Mouse (Mus musculus) embryonic facial prominence, embryonic 15.5 days (tissue): ENCODE measurements at regions not wholly inside any gene's neighbourhood (a gene's known extent, or its start where the extent isn't known, plus 50 kb on each side); places are given as distances from the start of the nearest gene placed in this dataset.

Experiments
- ATAC-seq: fragments of 200-750 bp; cut with Nextera tagmentation; 2 replicates; pipeline ENCODE4 v1.8.0; 2017; ENCODE audit warnings: low read depth, moderate TSS enrichment; ENCODE audit not compliant: insufficient number of reproducible peaks, low FRiP score, low TSS enrichment
- H3K27ac ChIP-seq: fragments of 300-500 bp; sonication (generic); replicated peaks from 2 replicates; pipeline ENCODE4 v1.5.1; 2015; ENCODE audit warnings: mild to moderate bottlenecking, inconsistent platforms
- H3K27me3 ChIP-seq: fragments of 300-500 bp; sonication (generic); 2 replicates; pipeline ENCODE4 v1.6.1; 2015; ENCODE audit warnings: inconsistent platforms
- H3K36me3 ChIP-seq: fragments of 300-500 bp; sonication (generic); 2 replicates; pipeline ENCODE4 v1.6.1; 2015; ENCODE audit warnings: mild to moderate bottlenecking, inconsistent platforms
- H3K4me1 ChIP-seq: fragments of 300-500 bp; sonication (generic); 2 replicates; pipeline ENCODE4 v1.6.1; 2015; ENCODE audit warnings: inconsistent platforms
- H3K4me2 ChIP-seq: fragments of 300-500 bp; sonication (generic); replicated peaks from 2 replicates; pipeline ENCODE4 v1.6.1; 2015; ENCODE audit warnings: mild to moderate bottlenecking, inconsistent platforms
- H3K4me3 ChIP-seq: fragments of 300-500 bp; sonication (generic); replicated peaks from 2 replicates; pipeline ENCODE4 v1.5.1; 2015; ENCODE audit warnings: mild to moderate bottlenecking, inconsistent platforms
- H3K9ac ChIP-seq: fragments of 300-500 bp; sonication (generic); 2 replicates; pipeline ENCODE4 v1.6.1; 2015; ENCODE audit warnings: inconsistent platforms
- H3K9me3 ChIP-seq: fragments of 300-500 bp; sonication (generic); replicated peaks from 2 replicates; pipeline ENCODE4 v1.6.1; 2016; ENCODE audit warnings: inconsistent platforms
- WGBS: fragments of 180-500 bp; shearing (Covaris S2); methylation state at CpG from one replicate; pipeline ENCODE4 v1.1.7; 2015; 5-methylcytosine and 5-hydroxymethylcytosine counted together

- WGBS, result 60% methylated on average over 4 of the region's 4 CpGs
- Histone ChIP-seq H3K4me2 (no peak overlapping the region), H3K27ac (no peak overlapping the region), H3K9me3 (no peaks in the 10 kb centered on the region), H3K9ac (no peak overlapping the region), H3K4me1 (no peaks in the 10 kb centered on the region), H3K27me3 (no peaks in the 10 kb centered on the region), H3K4me3 (no peak overlapping the region), H3K36me3 (no peaks in the 10 kb centered on the region)
- no peak for ATAC-seq
Measured at GRCm38 (mm10) chr12:95937705-95938104, 245.7 kb downstream of the Flrt2 start.

GRCm38 (mm10) chr12:95940465-95941012 is 248.5 kb downstream of the Flrt2 start:
- Histone ChIP-seq H3K9ac (no peak overlapping the region), H3K4me1 (no peaks in the 10 kb centered on the region), H3K9me3 (no peaks in the 10 kb centered on the region), H3K27me3 (no peaks in the 10 kb centered on the region), H3K4me3 (no peak overlapping the region), H3K36me3 (no peaks in the 10 kb centered on the region), H3K4me2 (no peak overlapping the region), H3K27ac (no peak overlapping the region)
- ATAC-seq, result no peak
- 79% methylated on average over 1 of the region's 1 CpGs for WGBS

GRCm38 (mm10) chr12:95959786-95960504 is 267.9 kb downstream of the Flrt2 start:
- Histone ChIP-seq H3K9me3 (no peaks in the 10 kb centered on the region; the same call in 1 of the 2 replicates), H3K27ac (no peak overlapping the region), H3K4me3 (no peak overlapping the region), H3K36me3 (no peaks in the 10 kb centered on the region), H3K27me3 (no peaks in the 10 kb centered on the region), H3K4me2 (no peak overlapping the region), H3K4me1 (no peaks in the 10 kb centered on the region), H3K9ac (no peak overlapping the region)
- no peak for ATAC-seq
- WGBS, result 66% methylated on average over 6 of the region's 6 CpGs

GRCm38 (mm10) chr12:95960505-95960871 is 268.5 kb downstream of the Flrt2 start:
- H3K9me3 ChIP-seq, result no peaks in the 10 kb centered on the region; the same call in 1 of the 2 replicates
- H3K9ac ChIP-seq, result no peak overlapping the region
- H3K4me1 ChIP-seq, result no peaks in the 10 kb centered on the region
- no peak for ATAC-seq
- H3K4me3 ChIP-seq, result no peak overlapping the region
- no peaks in the 10 kb centered on the region for H3K36me3 ChIP-seq
- H3K4me2 ChIP-seq, result no peak overlapping the region
- 46% methylated on average over 3 of the region's 3 CpGs for WGBS
- no peak overlapping the region for H3K27ac ChIP-seq
- no peaks in the 10 kb centered on the region for H3K27me3 ChIP-seq

GRCm38 (mm10) chr12:95962817-95963216 is 270.8 kb downstream of the Flrt2 start:
- Histone ChIP-seq H3K36me3 (no peaks in the 10 kb centered on the region), H3K4me3 (no peak overlapping the region), H3K9ac (no peak overlapping the region), H3K27ac (no peak overlapping the region), H3K9me3 (no peaks in the 10 kb centered on the region; the same call in 1 of the 2 replicates), H3K4me2 (no peak overlapping the region), H3K27me3 (no peaks in the 10 kb centered on the region), H3K4me1 (no peaks in the 10 kb centered on the region)
- peak; percentile 69 for ATAC-seq
- 33% methylated on average over 4 of the region's 4 CpGs for WGBS

- no peak overlapping the region for H3K4me2 ChIP-seq
- WGBS, result 57% methylated on average over 5 of the region's 5 CpGs
- no peaks in the 10 kb centered on the region for H3K36me3 ChIP-seq
- H3K9me3 ChIP-seq, result no peaks in the 10 kb centered on the region
- no peak for ATAC-seq
- no peaks in the 10 kb centered on the region for H3K27me3 ChIP-seq
- H3K27ac ChIP-seq, result no peak overlapping the region
- no peaks in the 10 kb centered on the region for H3K4me1 ChIP-seq
- no peak overlapping the region for H3K9ac ChIP-seq
- H3K4me3 ChIP-seq, result no peak overlapping the region
Measured at GRCm38 (mm10) chr12:95988669-95989288, 296.8 kb downstream of the Flrt2 start.

GRCm38 (mm10) chr12:95994963-95995362 is 302.9 kb downstream of the Flrt2 start:
- no peak overlapping the region for H3K4me2 ChIP-seq
- peak overlapping the region; percentile 60 for H3K27ac ChIP-seq
- ATAC-seq, result no peak
- H3K27me3 ChIP-seq, result no peaks in the 10 kb centered on the region
- 40% methylated on average over 2 of the region's 2 CpGs for WGBS
- no peaks in the 10 kb centered on the region for H3K36me3 ChIP-seq
- no peaks in the 10 kb centered on the region for H3K9me3 ChIP-seq
- H3K4me1 ChIP-seq, result no peaks in the 10 kb centered on the region
- H3K4me3 ChIP-seq, result no peak overlapping the region
- no peak overlapping the region for H3K9ac ChIP-seq

GRCm38 (mm10) chr12:96030180-96030579 is 338.2 kb downstream of the Flrt2 start:
- Histone ChIP-seq H3K4me2 (no peak overlapping the region), H3K4me3 (no peak overlapping the region), H3K9ac (no peak overlapping the region), H3K9me3 (no peaks in the 10 kb centered on the region), H3K27me3 (no peaks in the 10 kb centered on the region), H3K27ac (no peak overlapping the region), H3K36me3 (no peaks in the 10 kb centered on the region), H3K4me1 (no peaks in the 10 kb centered on the region)
- WGBS, result 40% methylated on average over 1 of the region's 1 CpGs
- no peak for ATAC-seq

GRCm38 (mm10) chr12:96075365-96075764 is 383.3 kb downstream of the Flrt2 start:
- Histone ChIP-seq H3K27ac (no peak overlapping the region), H3K27me3 (no peaks in the 10 kb centered on the region), H3K9ac (no peak overlapping the region), H3K9me3 (no peaks in the 10 kb centered on the region), H3K4me1 (no peaks in the 10 kb centered on the region), H3K36me3 (no peaks in the 10 kb centered on the region), H3K4me2 (no peak overlapping the region), H3K4me3 (no peak overlapping the region)
- ATAC-seq, result no peak
- 81% methylated on average over 4 of the region's 4 CpGs for WGBS

- Histone ChIP-seq H3K4me2 (no peak overlapping the region), H3K4me3 (no peak overlapping the region), H3K4me1 (no peaks in the 10 kb centered on the region), H3K9me3 (no peaks in the 10 kb centered on the region), H3K36me3 (no peaks in the 10 kb centered on the region), H3K27ac (no peak overlapping the region), H3K9ac (no peak overlapping the region), H3K27me3 (no peaks in the 10 kb centered on the region)
- ATAC-seq, result no peak
- 94% methylated on average over 2 of the region's 2 CpGs for WGBS
Measured at GRCm38 (mm10) chr12:96090995-96091394, 399.0 kb downstream of the Flrt2 start.

GRCm38 (mm10) chr12:96106254-96106653 is 414.2 kb downstream of the Flrt2 start:
- Histone ChIP-seq H3K27ac (no peak overlapping the region), H3K4me1 (no peaks in the 10 kb centered on the region), H3K4me3 (no peak overlapping the region), H3K4me2 (no peak overlapping the region), H3K36me3 (no peaks in the 10 kb centered on the region), H3K27me3 (no peaks in the 10 kb centered on the region), H3K9me3 (no peaks in the 10 kb centered on the region), H3K9ac (no peak overlapping the region)
- WGBS, result 67% methylated on average over 1 of the region's 1 CpGs
- no peak for ATAC-seq
